Mouse (Mus musculus): ENCODE results near the gene Ryr3.

Ryr3 gene

GRCm38 (mm10) chr2:112656131-112656530, 560.8 kb downstream of the Ryr3 start:
- no peak for DNase-seq (ENCODE audit: low spot score in 2 of 2)

- DNase-seq (ENCODE audit: low spot score in 2 of 2): no peak
These were observed 563.1 kb downstream of the Ryr3 start for GRCm38 (mm10) chr2:112653836-112654235.

- no peak for DNase-seq (ENCODE audit: low spot score in 2 of 2)
These were observed 579.7 kb downstream of the Ryr3 start for GRCm38 (mm10) chr2:112637206-112637605.

GRCm38 (mm10) chr2:112632536-112632935, 584.4 kb downstream of the Ryr3 start:
- no peak for DNase-seq (ENCODE audit: low spot score in 2 of 2)

- DNase-seq (ENCODE audit: low spot score in 2 of 2): no peak
These were observed 586.2 kb downstream of the Ryr3 start for GRCm38 (mm10) chr2:112630669-112631068.

GRCm38 (mm10) chr2:112625156-112625555, 591.7 kb downstream of the Ryr3 start:
- DNase-seq (ENCODE audit: low spot score in 2 of 2): no peak

- no peak for DNase-seq (ENCODE audit: low spot score in 2 of 2)
These were observed 599.7 kb downstream of the Ryr3 start for GRCm38 (mm10) chr2:112617206-112617605.

- DNase-seq (ENCODE audit: low spot score in 2 of 2): no peak
These were observed 602.5 kb downstream of the Ryr3 start for GRCm38 (mm10) chr2:112614375-112614774.

- no peak for DNase-seq (ENCODE audit: low spot score in 2 of 2)
These were observed 604.3 kb downstream of the Ryr3 start for GRCm38 (mm10) chr2:112612628-112613027.

- no peak for DNase-seq (ENCODE audit: low spot score in 2 of 2)
These were observed 610.4 kb downstream of the Ryr3 start for GRCm38 (mm10) chr2:112606536-112606935.

GRCm38 (mm10) chr2:112602487-112602886, 614.4 kb downstream of the Ryr3 start:
- no peak for DNase-seq (ENCODE audit: low spot score in 2 of 2)

- no peak for DNase-seq (ENCODE audit: low spot score in 2 of 2)
These were observed 616.7 kb downstream of the Ryr3 start for GRCm38 (mm10) chr2:112600222-112600621.

- no peak for DNase-seq (ENCODE audit: low spot score in 2 of 2)
These were observed 619.8 kb downstream of the Ryr3 start for GRCm38 (mm10) chr2:112597064-112597463.

GRCm38 (mm10) chr2:112596415-112596814, 620.5 kb downstream of the Ryr3 start:
- DNase-seq (ENCODE audit: low spot score in 2 of 2): no peak

- DNase-seq (ENCODE audit: low spot score in 2 of 2): no peak
These were observed 621.1 kb downstream of the Ryr3 start for GRCm38 (mm10) chr2:112595807-112596206.

- DNase-seq (ENCODE audit: low spot score in 2 of 2): no peak
These were observed 623.1 kb downstream of the Ryr3 start for GRCm38 (mm10) chr2:112593781-112594180.

GRCm38 (mm10) chr2:112593322-112593721, 623.6 kb downstream of the Ryr3 start:
- no peak for DNase-seq (ENCODE audit: low spot score in 2 of 2)

- DNase-seq (ENCODE audit: low spot score in 2 of 2): no peak
These were observed 625.4 kb downstream of the Ryr3 start for GRCm38 (mm10) chr2:112591451-112591871.

GRCm38 (mm10) chr2:112590985-112591384, 625.9 kb downstream of the Ryr3 start:
- DNase-seq (ENCODE audit: low spot score in 2 of 2): no peak
